20 mouse cellular contexts compared by ENCODE assay signal in the genomic region with DNA sequence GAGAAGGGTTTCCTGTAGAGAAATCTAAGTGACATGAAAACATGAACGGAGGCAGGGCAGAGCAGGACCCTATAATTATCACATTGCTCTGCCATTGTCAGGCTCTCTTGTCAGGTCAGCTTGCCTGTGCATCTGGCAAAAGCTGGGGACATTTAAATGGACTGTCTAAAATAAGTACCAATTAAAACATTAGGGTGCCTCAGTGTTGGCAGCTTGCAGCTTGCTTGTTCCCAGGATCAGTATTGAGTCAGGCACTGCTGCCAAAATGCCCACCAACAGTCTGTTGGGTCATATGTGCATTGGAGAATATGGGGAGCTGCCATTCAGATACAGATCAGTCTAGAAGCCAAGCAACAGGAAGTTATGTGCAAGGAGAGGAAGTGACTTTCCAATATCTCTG.
DNase-seq lines count a peak whose midpoint lies in the region; ATAC-seq and TF ChIP-seq lines count a peak whose summit lies in the region.
"Had no signal": no experiment of that assay in that cellular context is flagged by ENCODE, and none has a peak within 500 bp of the region (broad histone marks: within the 10 kb centered on the region; RNA-seq: fewer than 3 reads in every experiment).

No protein-coding gene starts in this region.

- H3K4me2 ChIP-seq in lung, postnatal 0 days (replicated peaks; ENCODE audit: low read depth, low read length): no peak overlapping the region
- H3K4me2 ChIP-seq: embryonic facial prominence, embryonic 13.5 days; heart, embryonic 12.5 days; hindbrain, embryonic 15.5 days; liver, embryonic 15.5 days; neural tube, embryonic 12.5 days had no signal

- no peak for ATAC-seq in lung, postnatal 0 days

- H3K36me3 ChIP-seq in lung, postnatal 0 days (ENCODE audit: insufficient read depth, low read length): no peaks in the 10 kb centered on the region
- H3K36me3 ChIP-seq: embryonic facial prominence, embryonic 13.5 days; heart, embryonic 12.5 days; hindbrain, embryonic 15.5 days; liver, embryonic 15.5 days; neural tube, embryonic 12.5 days had no signal

- no peak overlapping the region for H3K9ac ChIP-seq in lung, postnatal 0 days (replicated peaks; ENCODE audit: low read depth)
- H3K9ac ChIP-seq: embryonic facial prominence, embryonic 13.5 days; heart, embryonic 12.5 days; hindbrain, embryonic 15.5 days; liver, embryonic 15.5 days; neural tube, embryonic 12.5 days had no signal

- H3K4me3 ChIP-seq in layer of hippocampus, adult 2 months: no peak overlapping the region
- no peak overlapping the region for H3K4me3 ChIP-seq in lung, postnatal 0 days (ENCODE audit: low read depth, low read length)
- H3K4me3 ChIP-seq: embryonic facial prominence, embryonic 13.5 days; gastrocnemius, adult 2 months; heart, embryonic 12.5 days; hindbrain, embryonic 15.5 days; liver, embryonic 15.5 days; megakaryocyte, embryonic 14.5 days; neural tube, embryonic 12.5 days had no signal

- no peak for TF ChIP-seq CTCF in layer of hippocampus, adult 2 months (conservative IDR thresholded peaks at IDR 0.05)
- TF ChIP-seq CTCF in lung, postnatal 0 days (IDR thresholded peaks at IDR 0.05): no peak

- WGBS in lung, postnatal 0 days: 73% methylated on average over 1 of the region's 1 CpGs

- no peaks in the 10 kb centered on the region for H3K9me3 ChIP-seq in lung, postnatal 0 days (ENCODE audit: low read length)
- H3K9me3 ChIP-seq: embryonic facial prominence, embryonic 13.5 days; heart, embryonic 12.5 days; hindbrain, embryonic 15.5 days; liver, embryonic 15.5 days; neural tube, embryonic 12.5 days had no signal

- H3K27me3 ChIP-seq in lung, postnatal 0 days (replicated peaks; ENCODE audit: insufficient read depth, low read length): no peaks in the 10 kb centered on the region
- H3K27me3 ChIP-seq: embryonic facial prominence, embryonic 13.5 days; heart, embryonic 12.5 days; hindbrain, embryonic 15.5 days; liver, embryonic 15.5 days; megakaryocyte, embryonic 14.5 days; neural tube, embryonic 12.5 days had no signal

- DNase-seq in cerebellum, postnatal 25 days: peak; percentile 6 to 26
- DNase-seq in cerebellum, postnatal 36 days: no peak
- peak; percentile 2 for DNase-seq in retina, embryonic 14.5 days (ENCODE audit: low spot score)
- no peak for DNase-seq in retina, postnatal 1 day
- peak; percentile 79 to 86 for DNase-seq in layer of hippocampus, adult 2 months (ENCODE audit: low spot score in 2 of 2)
- DNase-seq in telencephalon, adult 2 months (ENCODE audit: low read depth, low spot score): peak; percentile 52
- no peak for DNase-seq in lung, postnatal 0 days (ENCODE audit: low spot score)
- DNase-seq: adrenal gland, adult 2 months; cerebellum, adult 11-12 months; gastrocnemius, adult 2 months; kidney, adult 18-20 months; kidney, postnatal 10 days; lung, postnatal 10 days; thymus, postnatal 25 days had no signal

- TF ChIP-seq EP300 in lung, postnatal 0 days (IDR thresholded peaks at IDR 0.05): no peak

- H3K4me1 ChIP-seq in lung, postnatal 0 days (ENCODE audit: insufficient read depth, low read depth, low read length): no peaks in the 10 kb centered on the region
- H3K4me1 ChIP-seq: embryonic facial prominence, embryonic 13.5 days; heart, embryonic 12.5 days; hindbrain, embryonic 15.5 days; liver, embryonic 15.5 days; megakaryocyte, embryonic 14.5 days; neural tube, embryonic 12.5 days had no signal

- peak overlapping the region; percentile 75 for H3K27ac ChIP-seq in layer of hippocampus, adult 2 months
- H3K27ac ChIP-seq in lung, postnatal 0 days (ENCODE audit: low read length): no peak overlapping the region
- H3K27ac ChIP-seq: embryonic facial prominence, embryonic 13.5 days; gastrocnemius, adult 2 months; hindbrain, embryonic 15.5 days; liver, embryonic 15.5 days; neural tube, embryonic 12.5 days had no signal

Comparison
In these comparisons a context has a peak if more than half of its experiments do, and no peak if none do; other contexts are left out.
1. DNase-seq: peak in cerebellum, postnatal 25 days (2 of 2), retina, embryonic 14.5 days (single experiment), layer of hippocampus, adult 2 months (2 of 2) and telencephalon, adult 2 months (single experiment); none in cerebellum, postnatal 36 days (0 of 2), retina, postnatal 1 day (single experiment) and lung, postnatal 0 days (single experiment).